Mouse (Mus musculus): ENCODE results near the gene Slc22a20. TPM values are rescaled to one million over a fixed set of nuclear protein-coding genes. Genes with fewer than 3 reads are reported as not detected.

Gene Slc22a20
- total RNA-seq (2021): not detected

- intact Hi-C loops (cut with DNase I): no loop called here
- no peak for DNase-seq (ENCODE audit: extremely low spot score in 1 of 2, low spot score in 2 of 2)
These were observed at the start of gene Slc22a20 for GRCm38 (mm10) chr19:5986043-5986442. Slc22a20 (minus strand) TSS chr19:5986143.

DNA sequence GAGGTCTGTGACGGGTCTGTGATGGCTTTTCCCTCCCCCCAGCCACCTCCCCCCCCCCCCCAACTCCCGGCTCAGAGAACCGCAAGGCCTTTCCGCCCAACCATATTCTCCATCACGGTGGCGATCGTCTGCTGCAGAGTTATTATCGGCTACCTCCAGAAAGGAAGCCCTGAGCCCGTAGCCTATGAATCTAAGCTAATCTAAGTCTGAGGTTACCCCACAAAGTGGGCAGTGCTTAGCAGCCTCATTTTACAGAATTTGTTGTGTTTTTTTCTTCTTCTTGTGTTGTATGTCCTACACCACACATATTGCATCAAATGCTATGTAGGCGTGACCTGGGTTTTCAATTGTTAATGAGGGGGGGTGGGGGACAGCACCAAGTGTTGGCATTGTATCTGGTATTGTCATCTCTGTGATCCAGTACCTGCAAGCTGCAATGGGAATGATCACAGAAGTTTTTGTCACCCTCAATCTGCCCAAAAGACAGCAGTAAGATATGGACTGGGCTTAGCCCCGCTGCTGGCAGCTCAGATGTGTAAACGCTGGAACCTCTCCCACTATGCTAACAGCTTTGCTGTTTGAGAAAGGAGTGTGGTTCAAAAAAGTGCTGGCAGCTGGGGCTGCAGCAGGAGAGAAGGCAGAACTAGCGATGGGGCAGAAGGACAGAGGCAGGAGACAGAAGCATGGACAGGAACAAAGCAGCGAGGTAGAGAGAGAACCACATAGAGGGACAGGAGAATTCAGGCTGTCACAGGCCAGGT lies 44.8 kb upstream of the Slc22a20 start:
- intact Hi-C loops (cut with DNase I): no loop called here
- no peak for DNase-seq (ENCODE audit: extremely low spot score in 1 of 2, low spot score in 2 of 2)

- intact Hi-C loops (cut with DNase I): no loop called here
- DNase-seq (ENCODE audit: extremely low spot score in 1 of 2, low spot score in 2 of 2): no peak
These were observed 43.5 kb upstream of the Slc22a20 start for GRCm38 (mm10) chr19:6029426-6029825.

DNA sequence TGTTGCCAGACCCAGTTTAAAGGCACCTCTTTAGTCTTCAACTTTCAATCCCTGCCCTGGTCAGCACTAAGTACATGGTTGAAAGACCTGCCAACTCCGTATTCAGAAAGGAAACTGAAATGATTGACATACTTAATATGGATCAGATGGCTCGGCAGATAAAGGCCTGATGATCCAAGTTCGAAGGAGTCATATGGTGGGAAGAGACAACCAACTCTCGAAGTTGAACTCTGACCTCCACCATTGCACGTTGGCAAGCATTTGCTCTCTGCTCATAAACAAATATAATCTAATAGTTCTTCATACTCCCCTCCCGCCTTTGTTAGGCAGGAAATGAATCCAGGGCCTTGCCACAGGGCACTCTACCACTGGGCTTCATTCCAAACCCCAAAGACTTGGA lies 43.0 kb upstream of the Slc22a20 start:
- no peak for DNase-seq (ENCODE audit: extremely low spot score in 1 of 2, low spot score in 2 of 2)
- intact Hi-C loops (cut with DNase I): no loop called here

DNA sequence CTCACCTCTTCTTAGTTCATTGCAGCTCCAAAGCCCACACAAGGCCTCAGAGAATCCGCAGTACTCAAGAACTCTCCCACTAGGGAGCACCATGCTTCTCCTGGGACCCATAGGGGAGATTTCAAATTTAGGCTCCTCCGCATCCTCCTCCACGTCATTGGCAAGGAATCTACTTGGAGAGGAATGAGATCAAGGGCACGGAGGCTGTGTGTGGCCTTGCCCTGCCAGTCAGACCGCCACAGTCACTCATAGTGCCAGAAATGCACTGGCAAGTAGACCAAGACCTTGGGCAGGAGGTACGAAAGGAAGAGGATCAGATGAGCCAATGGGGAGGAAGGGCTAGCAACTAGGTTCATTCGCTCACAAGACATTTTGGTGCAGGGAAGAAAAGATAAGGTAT lies 38.0 kb upstream of the Slc22a20 start:
- no peak for DNase-seq (ENCODE audit: extremely low spot score in 1 of 2, low spot score in 2 of 2)
- intact Hi-C loops (cut with DNase I): no loop called here

- DNase-seq (ENCODE audit: extremely low spot score in 1 of 2, low spot score in 2 of 2): no peak
- intact Hi-C loops (cut with DNase I): no loop called here
These were observed 37.1 kb upstream of the Slc22a20 start for GRCm38 (mm10) chr19:6023059-6023458.

GRCm38 (mm10) chr19:6020276-6020675 lies 34.3 kb upstream of the Slc22a20 start:
- intact Hi-C loops (cut with DNase I): no loop called here

GRCm38 (mm10) chr19:6018142-6019089 lies 32.5 kb upstream of the Slc22a20 start:
- peak; percentile 73 to 87 for DNase-seq (ENCODE audit: extremely low spot score in 1 of 2, low spot score in 2 of 2)
- intact Hi-C loops (cut with DNase I): loop anchor here (1.0 to 10.0 kb wide), 3 partner anchors 54 to 234 kb away; partner anchors contain the start of gene Pola2

More at GRCm38 (mm10) chr19:6020276-6020675, 34.3 kb upstream of the Slc22a20 start:
- no peak for DNase-seq (ENCODE audit: extremely low spot score in 1 of 2, low spot score in 2 of 2)

- intact Hi-C loops (cut with DNase I): loop anchor here (10.0 kb wide), 1 partner anchor 232 kb away; no protein-coding TSS in a partner anchor
These were observed 30.6 kb upstream of the Slc22a20 start for GRCm38 (mm10) chr19:6016532-6016931.

GRCm38 (mm10) chr19:6015511-6016315 lies 29.8 kb upstream of the Slc22a20 start, which contains the start of gene Capn1:
Capn1 (minus strand) TSS chr19:6015897.
- intact Hi-C loops (cut with DNase I): loop anchor here (10.0 kb wide), 1 partner anchor 231 kb away; no protein-coding TSS in a partner anchor
- peak; percentile 16 to 83 for DNase-seq (ENCODE audit: extremely low spot score in 1 of 2, low spot score in 2 of 2)

More at GRCm38 (mm10) chr19:6016532-6016931, 30.6 kb upstream of the Slc22a20 start:
- DNase-seq (ENCODE audit: extremely low spot score in 1 of 2, low spot score in 2 of 2): no peak

DNA sequence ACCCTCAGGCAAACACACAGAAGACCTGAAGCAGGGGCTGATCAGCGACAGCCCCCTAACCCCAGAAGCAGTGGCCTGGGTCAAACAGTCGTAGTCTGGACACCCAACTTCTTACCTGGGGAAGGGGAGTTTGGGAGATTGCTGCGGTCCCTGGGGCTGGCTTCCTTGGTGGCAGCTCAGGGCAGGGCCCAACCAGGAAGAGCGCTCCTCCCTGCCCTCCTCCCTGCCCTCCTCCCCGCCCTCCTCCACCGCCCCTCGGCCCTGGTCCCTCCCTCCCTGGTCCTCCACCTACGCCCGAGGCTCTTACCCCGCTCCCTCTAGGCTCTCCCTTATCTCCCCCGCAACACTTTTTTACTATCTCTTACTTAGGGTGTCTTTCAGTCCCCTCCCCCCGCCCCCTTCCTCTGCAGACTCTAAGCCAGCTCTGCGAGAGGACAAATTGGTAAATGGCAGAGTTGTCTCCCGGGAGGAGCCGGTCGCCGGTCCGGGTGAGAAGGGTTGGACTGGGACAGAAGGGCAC lies 29.1 kb upstream of the Slc22a20 start:
- intact Hi-C loops (cut with DNase I): loop anchor here (10.0 kb wide), 1 partner anchor 230 kb away; no protein-coding TSS in a partner anchor
- DNase-seq (ENCODE audit: extremely low spot score in 1 of 2, low spot score in 2 of 2): peak in 1 of 2 experiments; percentile 59

DNA sequence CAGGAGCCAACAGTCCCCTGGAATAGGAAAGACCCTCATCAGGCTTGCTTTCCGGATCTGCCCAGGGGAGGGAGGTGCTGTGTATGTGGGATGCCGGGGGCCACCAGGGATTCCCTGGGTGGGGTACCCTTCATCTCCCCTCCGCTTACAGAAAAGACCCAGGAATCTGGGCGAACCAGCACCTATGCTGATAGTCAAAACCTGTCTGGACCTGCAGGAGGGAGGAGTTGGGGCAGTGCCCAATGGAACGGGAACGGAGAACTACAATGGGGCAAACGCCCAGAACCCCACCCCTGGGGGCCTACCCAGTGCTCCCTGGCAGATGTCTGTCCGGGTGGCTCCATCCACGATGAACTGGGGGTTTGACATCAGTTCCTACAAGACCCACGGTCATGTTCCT lies 27.7 kb upstream of the Slc22a20 start:
- DNase-seq (ENCODE audit: extremely low spot score in 1 of 2, low spot score in 2 of 2): no peak
- intact Hi-C loops (cut with DNase I): loop anchor here (10.0 kb wide), 1 partner anchor 229 kb away; no protein-coding TSS in a partner anchor

- DNase-seq (ENCODE audit: extremely low spot score in 1 of 2, low spot score in 2 of 2): no peak
- intact Hi-C loops (cut with DNase I): no loop called here
These were observed 23.2 kb upstream of the Slc22a20 start for GRCm38 (mm10) chr19:6009137-6009536.

- intact Hi-C loops (cut with DNase I): no loop called here
- no peak for DNase-seq (ENCODE audit: extremely low spot score in 1 of 2, low spot score in 2 of 2)
These were observed 21.1 kb upstream of the Slc22a20 start for GRCm38 (mm10) chr19:6007013-6007412.

GRCm38 (mm10) chr19:6005541-6005940 lies 19.6 kb upstream of the Slc22a20 start:
- no peak for DNase-seq (ENCODE audit: extremely low spot score in 1 of 2, low spot score in 2 of 2)

GRCm38 (mm10) chr19:5999969-6000368 lies 14.0 kb upstream of the Slc22a20 start:
- intact Hi-C loops (cut with DNase I): no loop called here
- DNase-seq (ENCODE audit: extremely low spot score in 1 of 2, low spot score in 2 of 2): no peak

More at GRCm38 (mm10) chr19:6005541-6005940, 19.6 kb upstream of the Slc22a20 start:
- intact Hi-C loops (cut with DNase I): no loop called here

GRCm38 (mm10) chr19:5998180-5998579 lies 12.2 kb upstream of the Slc22a20 start:
- intact Hi-C loops (cut with DNase I): no loop called here

DNA sequence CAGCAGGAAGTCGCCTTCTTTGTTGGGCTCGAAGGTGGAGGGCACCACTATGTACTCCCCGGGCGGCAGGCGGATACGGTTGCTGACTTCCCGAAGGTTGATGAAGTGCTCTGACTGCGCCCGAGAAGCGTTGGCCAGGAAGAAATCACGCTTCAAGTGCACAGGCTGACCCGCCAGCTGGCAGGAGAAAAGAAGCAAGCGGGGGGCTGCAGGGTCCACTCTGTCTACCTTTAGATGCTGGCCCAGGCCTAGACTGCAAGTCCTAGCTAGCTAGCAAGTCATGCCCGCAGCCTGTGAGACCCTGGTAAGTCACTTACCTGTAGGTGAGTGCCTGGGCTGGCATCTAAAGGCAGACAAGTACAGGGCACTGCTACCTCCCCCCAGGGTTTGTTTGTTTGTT lies 8.8 kb upstream of the Slc22a20 start:
- intact Hi-C loops (cut with DNase I): no loop called here

More at GRCm38 (mm10) chr19:5998180-5998579, 12.2 kb upstream of the Slc22a20 start:
- no peak for DNase-seq (ENCODE audit: extremely low spot score in 1 of 2, low spot score in 2 of 2)

More for the DNA sequence above, 8.8 kb upstream of the Slc22a20 start:
- DNase-seq (ENCODE audit: extremely low spot score in 1 of 2, low spot score in 2 of 2): no peak
